Mouse (Mus musculus) spleen, adult 2 months (tissue): ENCODE measurements around the gene E2f4.

Experiments used
- CTCF ChIP-seq: fragments of 200-500 bp; IDR thresholded peaks from 2 replicates; pipeline ENCODE4 v1.5.1; 2011; ENCODE audit warnings: mild to moderate bottlenecking, inconsistent platforms; ENCODE audit not compliant: insufficient read depth, insufficient read length, insufficient replicate concordance; ENCODE audit errors: extremely low read depth
- POLR2A ChIP-seq: fragments of 200-500 bp; IDR thresholded peaks from 2 replicates; pipeline ENCODE4 v1.6.1; 2011; ENCODE audit warnings: low read depth, low read length, inconsistent platforms

DNA sequence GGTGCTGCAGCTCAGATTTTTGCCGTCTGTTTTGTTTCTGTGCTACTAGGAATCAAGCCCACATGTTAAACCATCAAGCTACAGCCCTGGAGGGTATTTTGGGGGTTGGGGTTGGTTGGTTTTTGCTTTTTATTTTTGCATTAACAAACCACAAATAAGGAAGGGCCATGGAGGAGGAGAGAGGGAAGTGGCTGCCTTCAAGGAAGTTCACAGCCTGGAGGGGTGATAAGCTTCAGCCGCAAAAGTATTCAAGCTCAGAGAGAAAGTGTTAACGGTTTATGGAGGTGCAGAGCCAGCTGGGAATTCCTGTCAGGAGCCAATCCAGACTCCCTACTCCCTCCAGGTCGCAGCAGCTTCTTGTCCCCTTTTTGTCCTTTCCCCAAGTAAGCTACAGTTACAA, 41.5 kb downstream of the E2f4 start:
- TF ChIP-seq CTCF (no peak), POLR2A (no peak)
